Mouse (Mus musculus): Measurements from ENCODE around the gene Slc16a5. TPM values are rescaled to one million over a fixed set of nuclear protein-coding genes. Genes with fewer than 3 reads are reported as not detected.
"Not testable (repeated sequence)": the region's sequence is repeated elsewhere in the genome, so short reads cannot be mapped to it uniquely, and the experiment has no call there.

The Slc16a5 gene
- polyA plus RNA-seq, 1 experiment from 2014 or later, result not detected

DNA sequence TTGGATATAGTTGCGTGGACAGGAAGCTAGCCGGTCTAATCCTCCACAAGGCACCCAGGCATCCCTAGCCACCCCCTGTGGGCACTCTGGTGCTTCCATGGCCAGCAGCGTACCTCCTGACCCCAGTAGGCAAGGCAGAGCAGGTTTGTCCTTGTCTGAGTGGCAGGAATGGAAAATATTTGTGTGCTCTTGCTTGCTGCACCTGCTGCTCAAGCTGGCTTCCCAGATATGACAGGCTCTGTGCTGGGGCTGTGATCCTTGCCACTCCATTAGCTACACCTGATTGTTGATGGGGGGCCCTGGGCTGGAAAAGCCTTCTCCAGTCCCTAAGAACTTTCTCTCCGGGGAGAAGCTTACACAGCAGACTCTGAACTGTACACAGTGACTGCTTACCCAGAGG is 9.0 kb upstream of the Slc16a5 start:
- WGBS, result 72% methylated on average over 4 of the region's 4 CpGs
- DNase-seq (ENCODE audit: low spot score, missing footprints), result no peak
- no peak for ATAC-seq (ENCODE audit: low FRiP score)
- H3K9me3 ChIP-seq (ENCODE audit: control insufficient read depth, low read length), result no peaks in the 10 kb centered on the region
- no peak overlapping the region for H3K4me2 ChIP-seq
- H3K4me3 ChIP-seq (ENCODE audit: low read depth, low read length), result no peak overlapping the region
- H3K9ac ChIP-seq (ENCODE audit: low read length), result no peak overlapping the region
- H3K27me3 ChIP-seq (ENCODE audit: control insufficient read depth, insufficient read depth, low read length), result no peaks in the 10 kb centered on the region
- H3K27ac ChIP-seq (ENCODE audit: low read depth, low read length), result no peak overlapping the region
- no peaks in the 10 kb centered on the region for H3K36me3 ChIP-seq (ENCODE audit: control insufficient read depth, insufficient read depth, low read length)
- H3K4me1 ChIP-seq (ENCODE audit: control insufficient read depth, insufficient read depth, low read length), result no peaks in the 10 kb centered on the region

DNA sequence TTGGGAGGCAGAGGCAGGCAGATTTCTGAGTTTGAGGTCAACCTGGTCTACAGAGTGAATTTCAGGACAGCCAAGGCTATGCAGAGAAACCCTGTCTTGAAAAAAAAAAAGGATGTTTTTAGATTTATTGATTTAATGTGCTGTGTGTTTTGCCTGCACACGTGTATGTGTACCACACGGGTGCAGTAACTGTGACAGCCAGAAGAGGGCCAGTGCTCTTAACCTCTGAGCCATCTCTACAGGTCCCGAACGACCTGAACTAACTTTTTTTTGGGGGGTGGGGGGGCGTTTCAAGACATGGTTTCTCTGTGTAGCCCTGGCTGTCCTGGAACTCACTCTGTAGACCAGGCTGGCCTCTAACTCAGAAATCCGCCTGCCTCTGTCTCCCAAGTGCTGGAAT is 7.5 kb upstream of the Slc16a5 start:
- H3K36me3 ChIP-seq (ENCODE audit: control insufficient read depth, insufficient read depth, low read length); H3K9me3 ChIP-seq (ENCODE audit: control insufficient read depth, low read length); H3K9ac ChIP-seq (ENCODE audit: low read length); ATAC-seq (ENCODE audit: low FRiP score); H3K27me3 ChIP-seq (ENCODE audit: control insufficient read depth, insufficient read depth, low read length); H3K27ac ChIP-seq (ENCODE audit: low read depth, low read length); DNase-seq (ENCODE audit: low spot score, missing footprints); H3K4me3 ChIP-seq (ENCODE audit: low read depth, low read length); H3K4me2 ChIP-seq; H3K4me1 ChIP-seq (ENCODE audit: control insufficient read depth, insufficient read depth, low read length): not testable (repeated sequence)
- 85% methylated on average over 6 of the region's 6 CpGs for WGBS

DNA sequence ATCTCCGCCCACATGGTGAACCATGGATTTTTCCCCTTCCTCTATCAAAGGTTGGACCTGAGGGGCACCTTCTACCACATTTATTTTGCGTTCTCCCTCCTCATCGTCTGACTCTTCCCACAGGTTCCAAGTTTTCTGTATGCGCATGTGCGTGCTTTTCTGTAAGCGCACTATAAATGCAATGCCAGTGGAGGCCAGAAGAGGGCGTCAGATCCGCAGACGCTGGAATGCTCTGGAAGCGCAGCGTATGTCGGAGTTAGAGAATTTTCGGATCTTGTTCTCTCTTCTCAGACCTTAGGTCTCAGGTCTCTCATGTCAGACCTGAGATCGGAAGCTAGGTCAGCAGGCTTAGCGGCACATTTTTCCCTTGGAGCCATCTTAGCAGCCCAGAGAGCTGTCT is 6.7 kb upstream of the Slc16a5 start:
- H3K4me2 ChIP-seq, result no peak overlapping the region
- no peak overlapping the region for H3K9ac ChIP-seq (ENCODE audit: low read length)
- ATAC-seq (ENCODE audit: low FRiP score) (no peak), DNase-seq (ENCODE audit: low spot score, missing footprints) (no peak)
- no peaks in the 10 kb centered on the region for H3K4me1 ChIP-seq (ENCODE audit: control insufficient read depth, insufficient read depth, low read length)
- WGBS, result 87% methylated on average over 15 of the region's 15 CpGs
- no peak overlapping the region for H3K27ac ChIP-seq (ENCODE audit: low read depth, low read length)
- H3K36me3 ChIP-seq (ENCODE audit: control insufficient read depth, insufficient read depth, low read length), result no peaks in the 10 kb centered on the region
- no peaks in the 10 kb centered on the region for H3K9me3 ChIP-seq (ENCODE audit: control insufficient read depth, low read length)
- H3K27me3 ChIP-seq (ENCODE audit: control insufficient read depth, insufficient read depth, low read length), result no peaks in the 10 kb centered on the region
- no peak overlapping the region for H3K4me3 ChIP-seq (ENCODE audit: low read depth, low read length)

DNA sequence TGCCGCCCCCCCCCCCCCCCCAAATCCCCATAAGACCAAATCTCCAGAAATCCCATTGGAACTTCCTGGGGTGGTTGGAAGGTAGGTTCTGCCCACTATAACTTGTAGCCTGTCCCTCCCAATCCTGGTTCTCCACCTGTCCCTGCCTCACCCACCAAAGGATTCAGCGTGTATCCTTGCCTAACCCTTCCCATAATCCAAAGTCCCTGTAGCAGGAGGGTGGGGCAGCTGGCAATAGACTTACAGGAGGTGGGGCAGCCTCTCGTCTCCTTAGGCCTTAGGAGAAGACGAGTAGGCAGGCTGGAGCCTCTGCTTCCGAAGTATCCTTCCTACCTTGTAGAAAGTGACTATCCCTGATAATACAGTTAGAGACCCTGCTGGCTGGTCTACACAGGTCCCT is 6.1 kb upstream of the Slc16a5 start:
- Histone ChIP-seq H3K27me3 (ENCODE audit: control insufficient read depth, insufficient read depth, low read length) (no peaks in the 10 kb centered on the region), H3K9ac (ENCODE audit: low read length) (no peak overlapping the region), H3K4me2 (no peak overlapping the region), H3K4me1 (ENCODE audit: control insufficient read depth, insufficient read depth, low read length) (no peaks in the 10 kb centered on the region), H3K36me3 (ENCODE audit: control insufficient read depth, insufficient read depth, low read length) (no peaks in the 10 kb centered on the region), H3K27ac (ENCODE audit: low read depth, low read length) (no peak overlapping the region), H3K4me3 (ENCODE audit: low read depth, low read length) (no peak overlapping the region), H3K9me3 (ENCODE audit: control insufficient read depth, low read length) (no peaks in the 10 kb centered on the region)
- DNase-seq (ENCODE audit: low spot score, missing footprints) (no peak), ATAC-seq (ENCODE audit: low FRiP score) (no peak)
- WGBS, result 80% methylated on average over 5 of the region's 5 CpGs

DNA sequence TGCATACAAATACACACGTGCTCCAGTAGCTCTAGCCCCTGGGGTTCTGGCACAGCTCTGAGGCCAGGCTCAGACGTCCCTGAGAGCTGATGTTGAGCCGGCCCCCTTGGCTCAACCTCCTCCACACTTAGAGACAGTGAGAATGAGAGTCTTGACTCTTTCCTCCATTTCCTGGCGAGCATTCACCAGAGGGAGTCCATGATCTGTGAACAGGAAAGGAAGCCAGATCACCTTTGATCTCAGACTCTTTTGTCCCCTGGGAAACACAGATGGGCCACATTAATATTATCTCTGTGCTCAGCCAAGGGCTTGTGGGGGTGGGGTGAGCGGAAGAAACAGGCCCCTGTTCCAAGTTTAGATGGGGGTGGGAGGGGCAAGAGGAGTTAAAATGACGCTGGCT is 4.9 kb upstream of the Slc16a5 start:
- no peaks in the 10 kb centered on the region for H3K36me3 ChIP-seq (ENCODE audit: control insufficient read depth, insufficient read depth, low read length)
- no peak for ATAC-seq (ENCODE audit: low FRiP score)
- H3K27ac ChIP-seq (ENCODE audit: low read depth, low read length), result no peak overlapping the region
- no peak overlapping the region for H3K9ac ChIP-seq (ENCODE audit: low read length)
- H3K27me3 ChIP-seq (ENCODE audit: control insufficient read depth, insufficient read depth, low read length), result no peaks in the 10 kb centered on the region
- no peaks in the 10 kb centered on the region for H3K4me1 ChIP-seq (ENCODE audit: control insufficient read depth, insufficient read depth, low read length)
- no peak overlapping the region for H3K4me2 ChIP-seq
- H3K4me3 ChIP-seq (ENCODE audit: low read depth, low read length), result no peak overlapping the region
- DNase-seq (ENCODE audit: low spot score, missing footprints), result no peak
- 38% methylated on average over 6 of the region's 6 CpGs for WGBS
- H3K9me3 ChIP-seq (ENCODE audit: control insufficient read depth, low read length), result no peaks in the 10 kb centered on the region

DNA sequence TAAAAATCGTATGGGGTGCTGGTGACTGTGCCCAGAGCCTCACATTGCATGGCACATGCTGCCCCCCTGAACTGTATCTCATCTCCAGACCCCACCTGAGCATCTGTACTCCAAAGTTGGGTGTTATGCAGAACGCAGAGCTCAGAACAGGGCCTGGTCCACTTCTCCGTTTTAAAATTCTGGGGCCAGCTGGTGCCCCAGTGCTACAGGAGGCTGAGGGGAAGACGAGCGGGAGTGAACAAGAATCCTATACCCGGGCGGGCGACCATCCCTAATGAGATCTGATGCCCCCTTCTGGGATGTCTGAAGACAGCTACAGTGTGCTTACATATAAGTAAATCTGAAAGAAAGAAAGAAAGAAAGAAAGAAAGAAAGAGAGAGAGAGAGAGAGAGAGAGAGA is 1.3 kb upstream of the Slc16a5 start:
- no peak for ATAC-seq (ENCODE audit: low FRiP score)
- Histone ChIP-seq H3K27me3 (ENCODE audit: control insufficient read depth, insufficient read depth, low read length) (no peaks in the 10 kb centered on the region), H3K9ac (ENCODE audit: low read length) (no peak overlapping the region), H3K36me3 (ENCODE audit: control insufficient read depth, insufficient read depth, low read length) (no peaks in the 10 kb centered on the region), H3K4me2 (no peak overlapping the region), H3K4me3 (ENCODE audit: low read depth, low read length) (no peak overlapping the region), H3K9me3 (ENCODE audit: control insufficient read depth, low read length) (no peaks in the 10 kb centered on the region), H3K4me1 (ENCODE audit: control insufficient read depth, insufficient read depth, low read length) (no peaks in the 10 kb centered on the region), H3K27ac (ENCODE audit: low read depth, low read length) (no peak overlapping the region)
- no peak for DNase-seq (ENCODE audit: low spot score, missing footprints)
- 18% methylated on average over 8 of the region's 8 CpGs for WGBS

DNA sequence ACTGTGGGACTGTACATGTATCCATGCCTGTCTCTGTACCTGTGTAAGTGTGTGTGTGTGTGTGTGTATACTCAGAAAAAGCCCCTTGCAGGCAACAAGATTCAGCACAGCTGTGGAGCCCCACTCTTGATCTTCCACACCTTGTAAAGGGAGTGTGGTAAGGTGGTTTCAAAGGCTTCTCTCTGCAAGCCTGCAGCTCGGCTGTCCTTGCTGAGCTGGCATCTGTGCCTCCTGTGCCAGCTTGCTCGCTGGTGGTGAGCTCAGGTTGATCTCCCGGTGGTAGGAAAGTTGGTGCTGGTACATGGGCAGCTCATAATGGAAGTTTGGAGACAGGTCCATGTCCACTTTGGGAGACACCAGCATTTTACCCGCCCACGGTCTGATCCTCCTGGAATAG is 430 bp upstream of the Slc16a5 start:
- WGBS, result 77% methylated on average over 5 of the region's 5 CpGs

DNA sequence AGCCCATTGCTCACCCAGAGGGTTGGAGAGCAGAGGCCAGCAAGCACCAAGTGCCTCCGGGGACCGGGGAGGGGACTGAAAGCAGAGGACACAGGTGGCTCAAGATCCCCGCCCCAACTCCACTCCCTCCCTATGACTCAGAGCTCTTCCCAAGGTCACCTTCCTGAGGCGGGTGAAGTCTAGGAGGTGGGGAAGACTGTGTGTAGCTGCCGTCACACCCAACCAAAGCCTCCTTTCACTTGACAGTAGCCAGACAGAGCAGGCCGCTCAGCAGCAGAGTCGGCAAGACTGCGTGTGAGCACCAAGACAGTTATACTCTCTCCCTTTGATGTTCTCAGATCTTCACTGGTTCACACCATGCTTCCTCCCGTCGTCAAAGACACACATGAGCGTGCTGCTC is 1.1 kb downstream of the Slc16a5 start:
- Histone ChIP-seq H3K4me2 (no peak overlapping the region), H3K27me3 (ENCODE audit: control insufficient read depth, insufficient read depth, low read length) (no peaks in the 10 kb centered on the region), H3K9ac (ENCODE audit: low read length) (no peak overlapping the region), H3K4me3 (ENCODE audit: low read depth, low read length) (no peak overlapping the region), H3K4me1 (ENCODE audit: control insufficient read depth, insufficient read depth, low read length) (no peaks in the 10 kb centered on the region), H3K36me3 (ENCODE audit: control insufficient read depth, insufficient read depth, low read length) (no peaks in the 10 kb centered on the region), H3K27ac (ENCODE audit: low read depth, low read length) (no peak overlapping the region), H3K9me3 (ENCODE audit: control insufficient read depth, low read length) (no peaks in the 10 kb centered on the region)
- ATAC-seq (ENCODE audit: low FRiP score) (no peak), DNase-seq (ENCODE audit: low spot score, missing footprints) (no peak)
- WGBS, result 81% methylated on average over 11 of the region's 11 CpGs

More for the DNA sequence above, 430 bp upstream of the Slc16a5 start:
- Histone ChIP-seq H3K4me3 (ENCODE audit: low read depth, low read length) (no peak overlapping the region), H3K36me3 (ENCODE audit: control insufficient read depth, insufficient read depth, low read length) (no peaks in the 10 kb centered on the region), H3K27me3 (ENCODE audit: control insufficient read depth, insufficient read depth, low read length) (no peaks in the 10 kb centered on the region), H3K9me3 (ENCODE audit: control insufficient read depth, low read length) (no peaks in the 10 kb centered on the region), H3K4me1 (ENCODE audit: control insufficient read depth, insufficient read depth, low read length) (no peaks in the 10 kb centered on the region), H3K27ac (ENCODE audit: low read depth, low read length) (no peak overlapping the region), H3K4me2 (no peak overlapping the region), H3K9ac (ENCODE audit: low read length) (no peak overlapping the region)
- no peak for ATAC-seq (ENCODE audit: low FRiP score)
- DNase-seq (ENCODE audit: low spot score, missing footprints), result no peak

DNA sequence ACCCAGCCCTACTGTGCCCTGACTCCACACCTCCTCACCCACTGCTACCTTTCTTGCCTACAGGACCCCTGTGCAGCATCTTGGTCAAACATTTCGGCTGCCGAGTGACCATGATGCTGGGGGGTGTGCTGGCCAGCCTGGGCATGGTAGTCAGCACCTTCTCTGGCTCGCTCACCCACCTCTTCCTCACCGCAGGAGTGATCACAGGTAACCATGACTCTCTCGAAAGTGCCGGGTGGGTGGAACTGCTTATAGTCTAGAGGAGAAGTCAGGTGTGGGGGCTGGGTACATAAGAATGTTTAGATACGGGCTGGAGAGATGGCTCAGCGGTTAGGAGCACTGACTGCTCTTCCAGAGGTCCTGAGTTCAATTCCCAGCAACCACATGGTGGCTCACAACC is 2.6 kb downstream of the Slc16a5 start:
- no peak overlapping the region for H3K9ac ChIP-seq (ENCODE audit: low read length)

DNA sequence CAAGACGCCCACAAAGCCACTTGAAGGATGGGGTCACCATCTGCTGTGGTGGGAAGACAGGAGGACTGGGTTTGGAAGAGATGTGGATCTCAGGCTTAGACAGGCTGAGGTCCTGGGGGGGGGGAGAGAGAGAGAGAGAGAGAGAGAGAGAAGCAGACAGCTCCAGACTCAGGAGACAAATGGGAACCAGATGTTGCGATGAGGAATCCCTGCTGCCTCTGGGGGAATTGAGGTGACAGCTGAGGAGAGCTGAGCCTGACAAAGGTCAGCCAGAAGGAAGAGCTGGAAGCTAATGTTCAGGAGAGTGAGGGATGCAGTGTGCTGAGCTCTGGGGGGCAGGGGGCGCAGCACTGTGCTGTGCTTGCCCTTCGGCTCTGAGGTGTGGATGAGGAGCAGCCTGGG is 4.9 kb downstream of the Slc16a5 start:
- no peaks in the 10 kb centered on the region for H3K4me1 ChIP-seq (ENCODE audit: control insufficient read depth, insufficient read depth, low read length)
- DNase-seq (ENCODE audit: low spot score, missing footprints), result no peak
- no peaks in the 10 kb centered on the region for H3K36me3 ChIP-seq (ENCODE audit: control insufficient read depth, insufficient read depth, low read length)
- WGBS, result 45% methylated on average over 4 of the region's 4 CpGs
- no peak overlapping the region for H3K27ac ChIP-seq (ENCODE audit: low read depth, low read length)
- no peaks in the 10 kb centered on the region for H3K9me3 ChIP-seq (ENCODE audit: control insufficient read depth, low read length)
- H3K9ac ChIP-seq (ENCODE audit: low read length), result no peak overlapping the region
- ATAC-seq (ENCODE audit: low FRiP score), result no peak
- no peaks in the 10 kb centered on the region for H3K27me3 ChIP-seq (ENCODE audit: control insufficient read depth, insufficient read depth, low read length)
- H3K4me2 ChIP-seq, result no peak overlapping the region
- no peak overlapping the region for H3K4me3 ChIP-seq (ENCODE audit: low read depth, low read length)

More for the DNA sequence above, 2.6 kb downstream of the Slc16a5 start:
- H3K4me2 ChIP-seq, result no peak overlapping the region
- no peak for DNase-seq (ENCODE audit: low spot score, missing footprints)
- no peaks in the 10 kb centered on the region for H3K36me3 ChIP-seq (ENCODE audit: control insufficient read depth, insufficient read depth, low read length)
- no peak overlapping the region for H3K27ac ChIP-seq (ENCODE audit: low read depth, low read length)
- WGBS, result 94% methylated on average over 8 of the region's 8 CpGs
- H3K4me1 ChIP-seq (ENCODE audit: control insufficient read depth, insufficient read depth, low read length), result no peaks in the 10 kb centered on the region
- ATAC-seq (ENCODE audit: low FRiP score), result no peak
- H3K4me3 ChIP-seq (ENCODE audit: low read depth, low read length), result no peak overlapping the region
- H3K27me3 ChIP-seq (ENCODE audit: control insufficient read depth, insufficient read depth, low read length), result no peaks in the 10 kb centered on the region
- no peaks in the 10 kb centered on the region for H3K9me3 ChIP-seq (ENCODE audit: control insufficient read depth, low read length)
